Comparison of ENCODE assay signal across 9 mouse cellular contexts in genomic region chr17:73258620-73259019, GRCm38 (mm10).
A peak's percentile ranks its signal among the peaks of the same experiment; 100 is the strongest.
DNase-seq lines count a peak whose midpoint lies in the region; ATAC-seq lines count a peak whose summit lies in the region.
"Had no signal": no experiment of that assay in that cellular context is flagged by ENCODE, and none has a peak within 500 bp of the region (broad histone marks: within the 10 kb centered on the region; RNA-seq: fewer than 3 reads in every experiment).

No protein-coding gene starts in this region.

- WGBS in neural tube, embryonic 15.5 days: 16% methylated on average over 12 of the region's 12 CpGs

- H3K27me3 ChIP-seq in neural tube, embryonic 15.5 days (replicated peaks): no peaks in the 10 kb centered on the region
- H3K27me3 ChIP-seq: stomach, embryonic 15.5 days had no signal

- DNase-seq in kidney, adult 11 months: peak; percentile 6
- DNase-seq in kidney, postnatal 25 days: no peak
- DNase-seq in R1 (ENCODE audit: low read depth, low spot score): peak; percentile 18
- DNase-seq in adrenal gland, postnatal 36 days: no peak
- DNase-seq in frontal cortex, adult 2 months (ENCODE audit: extremely low spot score in 1 of 2, low spot score in 1 of 2): no peak
- DNase-seq in layer of hippocampus, adult 9-10 months (ENCODE audit: low spot score): no peak

- peak overlapping the region; percentile 26; the same call in 1 of the 2 replicates for H3K4me2 ChIP-seq in neural tube, embryonic 15.5 days
- H3K4me2 ChIP-seq: stomach, embryonic 15.5 days had no signal

- H3K4me3 ChIP-seq in neural tube, embryonic 15.5 days (replicated peaks): no peak overlapping the region
- H3K4me3 ChIP-seq: stomach, embryonic 15.5 days had no signal

- H3K9me3 ChIP-seq in neural tube, embryonic 15.5 days (replicated peaks): no peaks in the 10 kb centered on the region
- H3K9me3 ChIP-seq: stomach, embryonic 15.5 days had no signal

- no peak overlapping the region for H3K27ac ChIP-seq in neural tube, embryonic 15.5 days (replicated peaks)
- H3K27ac ChIP-seq: stomach, embryonic 15.5 days had no signal

- peaks cover 10% of the 10 kb centered on the region for H3K4me1 ChIP-seq in neural tube, embryonic 15.5 days

- H3K36me3 ChIP-seq in neural tube, embryonic 15.5 days: no peaks in the 10 kb centered on the region
- H3K36me3 ChIP-seq: stomach, embryonic 15.5 days had no signal

- H3K9ac ChIP-seq in neural tube, embryonic 15.5 days (replicated peaks): no peak overlapping the region
- H3K9ac ChIP-seq: stomach, embryonic 15.5 days had no signal

- ATAC-seq in inflammation-experienced regulatory T-cells, adult 6 months: peak; percentile 22
- 0 out of 2 replicates have a peak, but pooled peaks have one; percentile 24 for ATAC-seq in neural tube, embryonic 15.5 days (ENCODE audit: low FRiP score)

Comparison
In these comparisons a context has a peak if more than half of its experiments do, and no peak if none do; other contexts are left out.
1. DNase-seq: peak in kidney, adult 11 months (single experiment) and R1 (single experiment); none in kidney, postnatal 25 days (0 of 2), adrenal gland, postnatal 36 days (0 of 2), frontal cortex, adult 2 months (0 of 2) and layer of hippocampus, adult 9-10 months (single experiment).